Mouse (Mus musculus) limb, embryonic 15.5 days (tissue): Measurements from ENCODE around the gene Sik3. TPM values are rescaled to one million over a fixed set of nuclear protein-coding genes. Genes with fewer than 3 reads are reported as not detected.
"Not testable (repeated sequence)": the region's sequence is repeated elsewhere in the genome, so short reads cannot be mapped to it uniquely, and the experiment has no call there.

Experiments used
- ATAC-seq: fragments of 200-750 bp; cut with Nextera tagmentation; 2 replicates; pipeline ENCODE4 v1.8.0; 2017; ENCODE audit warnings: low read depth, moderate TSS enrichment; ENCODE audit not compliant: insufficient number of reproducible peaks, low FRiP score, low TSS enrichment
- H3K27ac ChIP-seq: fragments of 300-500 bp; sonication (generic); 2 replicates; pipeline ENCODE4 v1.5.1; 2015; ENCODE audit warnings: moderate library complexity, mild to moderate bottlenecking, inconsistent platforms
- H3K27me3 ChIP-seq: fragments of 300-500 bp; sonication (generic); 2 replicates; pipeline ENCODE4 v1.6.1; 2015; ENCODE audit warnings: inconsistent platforms
- H3K36me3 ChIP-seq: fragments of 300-500 bp; sonication (generic); 2 replicates; pipeline ENCODE4 v1.6.1; 2015; ENCODE audit warnings: inconsistent platforms
- H3K4me1 ChIP-seq: fragments of 300-500 bp; sonication (generic); 2 replicates; pipeline ENCODE4 v1.6.1; 2015; ENCODE audit warnings: inconsistent platforms
- H3K4me2 ChIP-seq: fragments of 300-500 bp; sonication (generic); 2 replicates; pipeline ENCODE4 v1.6.1; 2015; ENCODE audit warnings: mild to moderate bottlenecking, inconsistent platforms
- H3K4me3 ChIP-seq: fragments of 300-500 bp; sonication (generic); 2 replicates; pipeline ENCODE4 v1.5.1; 2015; ENCODE audit warnings: mild to moderate bottlenecking, inconsistent platforms
- H3K9ac ChIP-seq: fragments of 300-500 bp; sonication (generic); 2 replicates; pipeline ENCODE4 v1.6.1; 2015; ENCODE audit warnings: inconsistent platforms
- H3K9me3 ChIP-seq: fragments of 300-500 bp; sonication (generic); 2 replicates; pipeline ENCODE4 v1.6.1; 2016; ENCODE audit warnings: inconsistent platforms
- WGBS: fragments of 180-500 bp; shearing (Covaris S2); methylation state at CpG from one replicate; pipeline ENCODE4 v1.1.7; 2015; 5-methylcytosine and 5-hydroxymethylcytosine counted together
- polyA plus RNA-seq: library from polyadenylated mRNA; unstranded; fragments of >200 nt; fragmentation: Nextera tagmentation; extraction: Ambion mirVana; gene quantifications from 2 replicates; pipeline ENCODE4 v1.2.1, GENCODE M21; 2015

The Sik3 gene
- polyA plus RNA-seq, 1 experiment from 2014 or later = 11.8 TPM

DNA sequence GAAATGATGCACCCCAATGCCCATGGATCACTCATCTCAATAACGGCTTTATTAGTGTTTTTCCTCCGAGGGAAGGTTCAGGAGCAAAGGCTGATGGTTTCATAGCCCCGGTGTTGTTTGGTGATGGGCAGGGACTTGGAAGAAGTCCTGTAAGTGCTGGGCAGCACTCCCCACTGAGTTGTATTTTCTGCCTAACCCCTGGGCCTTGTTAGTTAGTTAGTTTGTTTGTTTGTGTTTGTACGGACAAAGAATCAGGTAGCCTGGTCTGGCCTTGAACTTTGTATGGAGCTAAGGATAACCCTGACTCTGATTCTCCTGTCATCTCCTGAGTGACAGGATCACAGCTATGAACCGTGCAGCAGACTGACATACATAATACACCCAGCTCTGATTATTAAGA, 74.8 kb downstream of the Sik3 start:
- WGBS = 66% methylated on average over 5 of the region's 5 CpGs
- Histone ChIP-seq H3K4me3 (no peak overlapping the region), H3K36me3 (no peaks in the 10 kb centered on the region), H3K9me3 (no peaks in the 10 kb centered on the region), H3K9ac (no peak overlapping the region), H3K4me1 (peaks cover 9% of the 10 kb centered on the region; the same call in 1 of the 2 replicates), H3K4me2 (no peak overlapping the region), H3K27ac (no peak overlapping the region), H3K27me3 (no peaks in the 10 kb centered on the region)
- ATAC-seq = no peak

DNA sequence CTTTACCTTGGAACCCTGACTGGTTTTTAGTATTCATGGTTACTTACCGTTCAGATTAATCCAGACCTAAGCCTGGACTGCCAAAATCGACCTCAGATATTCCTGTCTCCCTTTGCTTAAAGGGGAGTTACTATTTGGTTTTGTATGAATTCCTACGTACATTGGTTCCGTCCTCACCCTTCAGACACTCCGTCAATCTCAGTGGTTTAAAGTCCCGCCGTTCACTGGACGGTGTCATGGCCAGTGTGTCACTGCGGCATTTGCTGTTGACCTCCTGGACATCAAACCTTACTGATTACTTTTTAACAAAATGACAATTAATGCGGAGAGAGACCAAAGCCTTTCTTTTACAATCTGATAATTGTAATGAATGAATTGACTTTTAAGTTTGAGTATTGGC, 76.1 kb downstream of the Sik3 start:
- Histone ChIP-seq H3K9ac (no peak overlapping the region), H3K27me3 (no peaks in the 10 kb centered on the region), H3K4me3 (no peak overlapping the region), H3K9me3 (no peaks in the 10 kb centered on the region), H3K4me2 (no peak overlapping the region), H3K27ac (no peak overlapping the region), H3K36me3 (no peaks in the 10 kb centered on the region), H3K4me1 (no peaks in the 10 kb centered on the region)
- no peak for ATAC-seq
- whole genome bisulfite sequencing = 86% methylated on average over 10 of the region's 10 CpGs

DNA sequence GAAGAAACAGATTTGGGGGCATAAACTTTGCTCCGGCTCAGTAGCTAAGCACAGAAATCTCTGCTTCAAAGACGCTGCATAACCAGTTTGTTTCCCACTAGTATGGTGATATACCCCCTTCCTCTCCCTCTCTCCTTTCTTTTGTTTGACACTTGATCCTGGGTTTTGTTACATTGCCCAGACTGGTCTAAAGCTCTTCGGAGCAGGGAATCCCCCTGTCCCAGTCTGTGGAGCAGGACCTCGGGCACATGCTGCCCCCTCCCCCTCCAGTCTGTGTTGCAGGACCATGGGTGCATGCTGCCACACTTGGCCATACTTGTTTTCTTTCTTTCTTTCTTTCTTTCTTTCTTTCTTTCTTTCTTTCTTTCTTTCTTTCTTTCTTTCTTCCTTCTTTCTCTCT, 77.4 kb downstream of the Sik3 start:
- Histone ChIP-seq H3K4me3 (no peak overlapping the region), H3K9ac (no peak overlapping the region), H3K27me3 (no peaks in the 10 kb centered on the region), H3K4me2 (no peak overlapping the region), H3K27ac (no peak overlapping the region), H3K9me3 (no peaks in the 10 kb centered on the region), H3K36me3 (no peaks in the 10 kb centered on the region), H3K4me1 (no peaks in the 10 kb centered on the region)
- no peak for ATAC-seq
- WGBS = 46% methylated on average over 4 of the region's 4 CpGs

- not testable (repeated sequence) for H3K27me3 ChIP-seq, H3K4me1 ChIP-seq, H3K4me3 ChIP-seq, H3K9me3 ChIP-seq, H3K9ac ChIP-seq, H3K36me3 ChIP-seq, ATAC-seq, H3K4me2 ChIP-seq, H3K27ac ChIP-seq
- 45% methylated on average over 1 of the region's 1 CpGs for WGBS
Measured at GRCm38 (mm10) chr9:46091157-46091556, 78.5 kb downstream of the Sik3 start.

- ATAC-seq = no peak
- H3K4me2 ChIP-seq = no peak overlapping the region
- no peak overlapping the region for H3K4me3 ChIP-seq
- peaks cover 11% of the 10 kb centered on the region; the same call in 1 of the 2 replicates for H3K4me1 ChIP-seq
- H3K9ac ChIP-seq = no peak overlapping the region
- WGBS = 87% methylated on average over 6 of the region's 6 CpGs
- H3K36me3 ChIP-seq = no peaks in the 10 kb centered on the region
- no peaks in the 10 kb centered on the region for H3K27me3 ChIP-seq
- no peaks in the 10 kb centered on the region for H3K9me3 ChIP-seq
- H3K27ac ChIP-seq = no peak overlapping the region
Measured at GRCm38 (mm10) chr9:46092633-46093032, 80.0 kb downstream of the Sik3 start.

- 60% methylated on average over 15 of the region's 15 CpGs for WGBS
- Histone ChIP-seq H3K4me1 (peaks cover 25% of the 10 kb centered on the region), H3K36me3 (no peaks in the 10 kb centered on the region), H3K4me2 (no peak overlapping the region), H3K27ac (no peak overlapping the region), H3K27me3 (no peaks in the 10 kb centered on the region), H3K4me3 (no peak overlapping the region), H3K9ac (no peak overlapping the region), H3K9me3 (no peaks in the 10 kb centered on the region)
- ATAC-seq = no peak
Measured at GRCm38 (mm10) chr9:46098360-46098985, 85.9 kb downstream of the Sik3 start.

GRCm38 (mm10) chr9:46099107-46099506, 86.5 kb downstream of the Sik3 start:
- H3K36me3 ChIP-seq = no peaks in the 10 kb centered on the region
- no peaks in the 10 kb centered on the region for H3K9me3 ChIP-seq
- no peak overlapping the region for H3K9ac ChIP-seq
- H3K4me2 ChIP-seq = no peak overlapping the region
- WGBS = 68% methylated on average over 5 of the region's 5 CpGs
- no peak overlapping the region for H3K4me3 ChIP-seq
- peaks cover 25% of the 10 kb centered on the region for H3K4me1 ChIP-seq
- H3K27ac ChIP-seq = no peak overlapping the region
- ATAC-seq = no peak
- H3K27me3 ChIP-seq = no peaks in the 10 kb centered on the region

GRCm38 (mm10) chr9:46103154-46103553, 90.5 kb downstream of the Sik3 start:
- peak; percentile 67; the same call in 1 of the 2 replicates for ATAC-seq
- Histone ChIP-seq H3K36me3 (no peaks in the 10 kb centered on the region), H3K9ac (no peak overlapping the region), H3K27me3 (no peaks in the 10 kb centered on the region), H3K4me1 (peaks cover 12% of the 10 kb centered on the region), H3K9me3 (no peaks in the 10 kb centered on the region), H3K4me2 (no peak overlapping the region), H3K4me3 (no peak overlapping the region), H3K27ac (no peak overlapping the region)
- 49% methylated on average over 7 of the region's 7 CpGs for WGBS

- Histone ChIP-seq H3K27me3 (no peaks in the 10 kb centered on the region), H3K27ac (no peak overlapping the region), H3K4me1 (peaks cover 15% of the 10 kb centered on the region), H3K4me3 (no peak overlapping the region), H3K9ac (no peak overlapping the region), H3K36me3 (no peaks in the 10 kb centered on the region), H3K9me3 (no peaks in the 10 kb centered on the region), H3K4me2 (no peak overlapping the region)
- 87% methylated on average over 9 of the region's 9 CpGs for WGBS
- ATAC-seq = no peak
Measured at GRCm38 (mm10) chr9:46106105-46106504, 93.5 kb downstream of the Sik3 start.

DNA sequence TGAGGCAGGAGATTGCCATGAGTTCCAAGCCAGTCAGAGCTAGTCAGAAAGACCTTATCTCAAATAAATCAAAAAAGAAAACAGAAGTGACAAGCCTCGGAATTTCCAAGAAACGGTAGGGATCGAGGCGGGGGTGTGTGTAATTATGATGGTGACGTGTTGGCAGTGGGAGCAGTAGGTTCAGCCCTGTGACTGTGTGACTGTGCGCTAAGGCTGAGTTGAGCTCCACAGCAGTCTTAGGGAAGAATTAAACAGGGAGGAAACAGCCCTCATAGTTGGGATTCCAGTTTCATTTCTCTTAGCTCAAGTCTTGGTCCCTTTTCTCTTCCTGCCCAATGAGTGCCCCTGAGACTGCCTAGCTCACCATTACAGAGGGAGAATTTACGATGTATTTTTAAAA, 98.0 kb downstream of the Sik3 start:
- Histone ChIP-seq H3K27me3 (no peaks in the 10 kb centered on the region), H3K9me3 (no peaks in the 10 kb centered on the region), H3K36me3 (no peaks in the 10 kb centered on the region), H3K4me3 (no peak overlapping the region), H3K9ac (no peak overlapping the region), H3K4me1 (peaks cover 29% of the 10 kb centered on the region), H3K27ac (no peak overlapping the region), H3K4me2 (no peak overlapping the region)
- 30% methylated on average over 7 of the region's 7 CpGs for WGBS
- no peak for ATAC-seq

- no peak overlapping the region; the same call in 1 of the 2 replicates for H3K27ac ChIP-seq
Measured at GRCm38 (mm10) chr9:46111334-46111733, 98.7 kb downstream of the Sik3 start.

GRCm38 (mm10) chr9:46112246-46112645, 99.6 kb downstream of the Sik3 start:
- 17% methylated on average over 5 of the region's 5 CpGs for WGBS
- H3K9me3 ChIP-seq = no peaks in the 10 kb centered on the region
- H3K36me3 ChIP-seq = no peaks in the 10 kb centered on the region
- H3K4me1 ChIP-seq = peaks cover 34% of the 10 kb centered on the region
- peak overlapping the region; percentile 75 for H3K27ac ChIP-seq
- no peak overlapping the region for H3K9ac ChIP-seq
- H3K4me2 ChIP-seq = no peak overlapping the region
- ATAC-seq = 0 out of 2 replicates have a peak, but pooled peaks have one; percentile 40
- no peaks in the 10 kb centered on the region for H3K27me3 ChIP-seq
- no peak overlapping the region for H3K4me3 ChIP-seq

More at GRCm38 (mm10) chr9:46111334-46111733, 98.7 kb downstream of the Sik3 start:
- H3K9ac ChIP-seq = no peak overlapping the region
- H3K4me2 ChIP-seq = no peak overlapping the region
- no peaks in the 10 kb centered on the region for H3K27me3 ChIP-seq
- no peaks in the 10 kb centered on the region for H3K9me3 ChIP-seq
- H3K36me3 ChIP-seq = no peaks in the 10 kb centered on the region
- no peak overlapping the region for H3K4me3 ChIP-seq
- no peak for ATAC-seq
- H3K4me1 ChIP-seq = peaks cover 32% of the 10 kb centered on the region
